Mouse (Mus musculus): ENCODE data around the gene Ppp1r9a. TPM values are rescaled to one million over a fixed set of nuclear protein-coding genes. Genes with fewer than 3 reads are reported as not detected.

Ppp1r9a gene
- polyA plus RNA-seq, 1 experiment, result 34.1 TPM

GRCm38 (mm10) chr6:5113734-5114133 lies 211.0 kb downstream of the Ppp1r9a start:
- H3K27ac ChIP-seq (ENCODE audit: insufficient read depth, low read length), result no peak overlapping the region
- no peak for DNase-seq
- TF ChIP-seq POLR2A (IDR thresholded peaks at IDR 0.05; ENCODE audit: borderline replicate concordance, insufficient read depth, low read length) (no peak), CTCF (IDR thresholded peaks at IDR 0.05; ENCODE audit: borderline replicate concordance, insufficient read depth, low read depth, low read length) (no peak)
- WGBS, result 54% methylated on average over 5 of the region's 5 CpGs
- no peak overlapping the region for H3K4me3 ChIP-seq (replicated peaks; ENCODE audit: insufficient read depth, low read depth, low read length)
- no peaks in the 10 kb centered on the region for H3K4me1 ChIP-seq (ENCODE audit: control insufficient read depth, insufficient read depth, low read length)
- no peaks in the 10 kb centered on the region for H3K27me3 ChIP-seq (ENCODE audit: control insufficient read depth, insufficient read depth, low read length)

- DNase-seq, result no peak
- Histone ChIP-seq H3K27me3 (ENCODE audit: control insufficient read depth, insufficient read depth, low read length) (no peaks in the 10 kb centered on the region), H3K4me3 (replicated peaks; ENCODE audit: insufficient read depth, low read depth, low read length) (no peak overlapping the region), H3K4me1 (ENCODE audit: control insufficient read depth, insufficient read depth, low read length) (no peaks in the 10 kb centered on the region), H3K27ac (ENCODE audit: insufficient read depth, low read length) (no peak overlapping the region)
- TF ChIP-seq POLR2A (IDR thresholded peaks at IDR 0.05; ENCODE audit: borderline replicate concordance, insufficient read depth, low read length) (no peak), CTCF (IDR thresholded peaks at IDR 0.05; ENCODE audit: borderline replicate concordance, insufficient read depth, low read depth, low read length) (no peak)
- WGBS, result 93% methylated on average over 7 of the region's 7 CpGs
Measured at GRCm38 (mm10) chr6:5114857-5115256, 212.1 kb downstream of the Ppp1r9a start.

- Histone ChIP-seq H3K4me3 (replicated peaks; ENCODE audit: insufficient read depth, low read depth, low read length) (no peak overlapping the region), H3K4me1 (ENCODE audit: control insufficient read depth, insufficient read depth, low read length) (no peaks in the 10 kb centered on the region), H3K27me3 (ENCODE audit: control insufficient read depth, insufficient read depth, low read length) (no peaks in the 10 kb centered on the region), H3K27ac (ENCODE audit: insufficient read depth, low read length) (no peak overlapping the region)
- WGBS, result 80% methylated on average over 15 of the region's 15 CpGs
- TF ChIP-seq POLR2A (IDR thresholded peaks at IDR 0.05; ENCODE audit: borderline replicate concordance, insufficient read depth, low read length) (no peak), CTCF (IDR thresholded peaks at IDR 0.05; ENCODE audit: borderline replicate concordance, insufficient read depth, low read depth, low read length) (no peak)
- no peak for DNase-seq
Measured at GRCm38 (mm10) chr6:5119181-5119910, 216.6 kb downstream of the Ppp1r9a start.

- 4% methylated on average over 3 of the region's 3 CpGs for WGBS
- no peak for TF ChIP-seq CTCF (IDR thresholded peaks at IDR 0.05; ENCODE audit: borderline replicate concordance, insufficient read depth, low read depth, low read length)
- no peak for TF ChIP-seq POLR2A (IDR thresholded peaks at IDR 0.05; ENCODE audit: borderline replicate concordance, insufficient read depth, low read length)
Measured at GRCm38 (mm10) chr6:5120229-5120628, 217.5 kb downstream of the Ppp1r9a start.

GRCm38 (mm10) chr6:5129364-5130093 lies 226.8 kb downstream of the Ppp1r9a start:
- no peaks in the 10 kb centered on the region for H3K4me1 ChIP-seq (ENCODE audit: control insufficient read depth, insufficient read depth, low read length)
- H3K27me3 ChIP-seq (ENCODE audit: control insufficient read depth, insufficient read depth, low read length), result no peaks in the 10 kb centered on the region
- TF ChIP-seq CTCF (IDR thresholded peaks at IDR 0.05; ENCODE audit: borderline replicate concordance, insufficient read depth, low read depth, low read length) (no peak), POLR2A (IDR thresholded peaks at IDR 0.05; ENCODE audit: borderline replicate concordance, insufficient read depth, low read length) (no peak)
- H3K27ac ChIP-seq (ENCODE audit: insufficient read depth, low read length), result no peak overlapping the region
- DNase-seq, result no peak
- H3K4me3 ChIP-seq (replicated peaks; ENCODE audit: insufficient read depth, low read depth, low read length), result no peak overlapping the region
- WGBS, result 80% methylated on average over 14 of the region's 14 CpGs

More at GRCm38 (mm10) chr6:5120229-5120628, 217.5 kb downstream of the Ppp1r9a start:
- Histone ChIP-seq H3K27ac (ENCODE audit: insufficient read depth, low read length) (no peak overlapping the region), H3K4me3 (replicated peaks; ENCODE audit: insufficient read depth, low read depth, low read length) (no peak overlapping the region), H3K27me3 (ENCODE audit: control insufficient read depth, insufficient read depth, low read length) (no peaks in the 10 kb centered on the region), H3K4me1 (ENCODE audit: control insufficient read depth, insufficient read depth, low read length) (no peaks in the 10 kb centered on the region)
- DNase-seq, result no peak

GRCm38 (mm10) chr6:5134986-5135385 lies 232.3 kb downstream of the Ppp1r9a start:
- H3K27me3 ChIP-seq (ENCODE audit: control insufficient read depth, insufficient read depth, low read length), result no peaks in the 10 kb centered on the region
- no peak for DNase-seq
- H3K4me3 ChIP-seq (replicated peaks; ENCODE audit: insufficient read depth, low read depth, low read length), result no peak overlapping the region
- 94% methylated on average over 6 of the region's 6 CpGs for WGBS
- no peaks in the 10 kb centered on the region for H3K4me1 ChIP-seq (ENCODE audit: control insufficient read depth, insufficient read depth, low read length)
- TF ChIP-seq POLR2A (IDR thresholded peaks at IDR 0.05; ENCODE audit: borderline replicate concordance, insufficient read depth, low read length) (no peak), CTCF (IDR thresholded peaks at IDR 0.05; ENCODE audit: borderline replicate concordance, insufficient read depth, low read depth, low read length) (no peak)
- H3K27ac ChIP-seq (ENCODE audit: insufficient read depth, low read length), result no peak overlapping the region

- H3K27ac ChIP-seq (ENCODE audit: insufficient read depth, low read length), result no peak overlapping the region
- H3K27me3 ChIP-seq (ENCODE audit: control insufficient read depth, insufficient read depth, low read length), result no peaks in the 10 kb centered on the region
- TF ChIP-seq POLR2A (IDR thresholded peaks at IDR 0.05; ENCODE audit: borderline replicate concordance, insufficient read depth, low read length) (no peak), CTCF (IDR thresholded peaks at IDR 0.05; ENCODE audit: borderline replicate concordance, insufficient read depth, low read depth, low read length) (no peak)
- WGBS, result 63% methylated on average over 6 of the region's 6 CpGs
- no peaks in the 10 kb centered on the region for H3K4me1 ChIP-seq (ENCODE audit: control insufficient read depth, insufficient read depth, low read length)
- H3K4me3 ChIP-seq (replicated peaks; ENCODE audit: insufficient read depth, low read depth, low read length), result no peak overlapping the region
- DNase-seq, result no peak
Measured at GRCm38 (mm10) chr6:5136046-5136445, 233.3 kb downstream of the Ppp1r9a start.

Measured in cerebellum, adult 2 months (tissue).